Mouse (Mus musculus) left cerebral cortex, postnatal 36 days (tissue): ENCODE results near the gene Mrpl33. TPM values are rescaled to one million over a fixed set of nuclear protein-coding genes. Genes with fewer than 3 reads are reported as not detected.

Experiments used
- DNase-seq, 2 experiments: peaks; one replicate each; pipeline ENCODE4 v3.0.0; 2021 to 2022; ENCODE audit warnings: low spot score in 2 of 2, mixed read lengths in 1 of 2
- intact Hi-C: fragments of 180-260 bp; cut with DNase I; formaldehyde crosslinking; loops from one replicate; pipeline ENCODE4 v1.15.1; 2025
- microRNA-seq: library from miRNA; unstranded; fragments of <30 nt; microRNA quantifications from one replicate; pipeline ENCODE4 v1.2.0, GENCODE M21; 2022
- total RNA-seq, 2 experiments: library from RNA; stranded (reverse); gene quantifications; 2 replicates each; pipeline ENCODE4 v1.2.3; 2021

The Mrpl33 gene
- total RNA-seq, 2 experiments from 2014 or later = 82.6 to 94.8 TPM

DNA sequence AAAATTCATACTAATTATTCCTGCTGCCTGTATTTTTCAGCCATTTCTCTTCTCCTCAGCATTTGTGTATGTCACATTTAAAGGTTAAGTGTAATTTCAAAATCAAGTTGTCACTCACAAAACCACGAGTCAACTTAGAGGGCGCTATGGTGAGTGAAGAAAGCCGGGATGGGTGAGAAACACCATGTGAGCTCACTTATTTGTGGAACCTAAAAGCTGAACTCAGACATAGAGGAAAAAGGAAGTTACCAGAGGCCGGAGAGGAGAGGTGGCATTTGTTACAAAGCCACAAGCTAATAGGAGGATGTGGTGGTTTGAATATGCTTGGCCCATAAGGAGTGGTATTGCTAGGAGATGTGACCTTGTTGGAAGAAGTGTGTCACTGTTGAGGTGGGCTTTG is 83.4 kb downstream of the Mrpl33 start:
- DNase-seq = no peak
- intact Hi-C loops = no loop called here

DNA sequence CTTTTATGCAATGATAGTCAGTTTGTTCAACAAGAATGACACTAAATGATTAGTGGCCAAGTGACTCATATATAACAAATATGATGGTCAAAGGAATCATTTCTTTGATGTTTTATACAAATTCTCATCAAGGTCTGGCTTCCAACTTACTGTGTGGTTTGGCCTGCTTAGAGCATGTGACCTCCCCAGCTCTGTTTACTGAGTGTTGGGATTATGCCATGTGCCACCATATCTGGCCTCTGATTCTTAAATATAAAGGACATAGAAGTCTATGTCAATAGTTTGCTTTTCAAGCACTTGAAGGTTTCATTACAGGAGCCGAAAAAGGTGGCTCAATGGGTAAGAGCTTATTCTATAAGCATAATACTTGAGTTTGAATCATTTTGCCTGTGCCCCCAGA is 85.6 kb downstream of the Mrpl33 start:
- intact Hi-C loops = no loop called here
- no peak for DNase-seq

DNA sequence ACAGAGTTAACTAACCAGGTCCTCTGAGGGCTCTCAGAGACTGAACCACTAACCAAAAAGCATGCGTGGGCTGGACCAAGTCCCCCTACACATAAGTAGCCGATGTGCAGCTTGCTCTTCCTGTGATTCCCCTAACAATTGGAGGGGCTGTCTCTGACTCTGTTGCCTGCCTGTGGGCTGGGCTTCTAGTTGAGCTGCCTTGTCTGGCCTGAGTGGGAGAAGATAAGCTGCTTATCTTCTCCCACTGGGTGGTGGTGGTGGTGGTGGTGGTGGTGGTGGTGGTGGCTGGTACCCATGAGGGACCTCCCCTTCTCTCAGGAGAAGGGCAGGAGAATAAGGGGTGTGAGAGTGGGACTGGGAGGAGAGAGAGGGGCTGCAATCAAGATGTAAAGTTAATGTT is 89.3 kb downstream of the Mrpl33 start:
- DNase-seq = no peak
- intact Hi-C loops = no loop called here

DNA sequence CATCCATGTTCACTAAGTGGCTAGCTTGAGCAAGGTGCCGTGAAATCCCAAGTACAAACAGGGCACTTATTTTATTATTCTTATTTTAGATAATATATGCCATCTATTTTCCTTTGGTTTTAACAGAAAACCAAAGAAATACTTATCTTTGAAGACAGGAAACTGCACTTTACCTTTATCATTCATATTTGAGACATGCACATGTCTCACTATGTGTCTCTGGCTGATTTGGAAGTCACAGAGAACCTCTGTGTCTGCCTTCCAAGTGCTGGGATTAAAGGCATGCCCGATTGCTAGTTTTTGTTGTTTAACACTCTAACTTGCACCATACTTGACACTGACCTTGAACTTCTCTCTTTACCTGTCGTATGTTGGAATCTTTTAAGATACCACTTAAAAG is 91.2 kb downstream of the Mrpl33 start:
- DNase-seq = no peak
- intact Hi-C loops = no loop called here

DNA sequence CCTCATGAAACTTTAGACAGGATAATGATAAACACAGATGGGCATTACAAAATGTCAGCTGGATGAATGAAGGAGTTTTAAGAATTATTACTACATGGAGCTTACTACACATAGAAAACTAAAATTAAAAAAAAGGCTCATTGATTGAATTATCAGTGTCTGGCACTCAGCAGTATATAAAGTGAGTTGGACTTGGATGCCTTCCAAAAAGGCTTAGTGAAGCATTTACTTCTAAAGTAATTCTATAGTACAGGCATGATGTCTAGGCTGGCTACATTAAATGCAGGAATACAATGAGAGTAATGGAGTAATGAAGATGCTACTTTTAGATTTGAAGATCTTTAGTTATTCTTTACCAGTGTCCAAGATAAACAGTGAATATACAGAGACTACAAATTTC is 96.5 kb downstream of the Mrpl33 start:
- intact Hi-C loops = no loop called here
- DNase-seq = no peak

DNA sequence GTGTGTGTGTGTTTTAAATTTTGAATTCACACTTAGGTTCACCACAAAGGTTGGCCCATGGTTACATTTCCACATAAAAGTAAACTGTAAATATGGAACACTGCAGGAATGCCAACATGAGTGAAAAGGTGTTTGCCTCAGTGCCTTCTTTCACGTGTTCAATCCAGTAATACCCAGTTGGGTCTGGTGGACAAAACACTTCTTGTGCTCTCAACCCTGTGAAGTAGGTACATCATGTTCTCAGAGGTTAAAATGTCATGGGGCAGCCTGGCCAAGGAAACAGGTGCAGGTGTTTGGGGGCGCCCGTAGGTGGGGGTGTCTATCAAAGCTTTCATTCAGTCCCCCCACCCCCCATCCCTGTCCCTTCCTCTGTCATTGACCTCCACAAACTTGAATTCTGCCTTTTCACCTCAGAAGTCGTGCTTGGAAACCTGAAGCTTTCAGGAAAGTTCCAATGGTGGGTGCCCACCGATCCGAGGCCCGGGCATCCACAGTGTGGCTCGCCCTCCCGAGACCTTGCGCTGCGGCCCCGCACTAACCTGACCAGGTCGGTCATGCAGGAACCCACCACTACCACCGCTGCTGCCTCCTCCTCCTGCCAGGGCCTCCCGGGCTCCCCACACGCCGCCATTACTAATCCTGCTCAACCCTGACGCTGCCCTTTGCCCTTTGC is 100.4 kb downstream of the Mrpl33 start, which contains the start of gene Rbks:
Gene Rbks (minus strand): TSS at position 657 of the 673 bp plus-strand sequence.
- intact Hi-C loops = loop anchor here (5.0 kb wide), 2 partner anchors 125 to 285 kb away; no protein-coding TSS in a partner anchor
- no peak for DNase-seq

DNA sequence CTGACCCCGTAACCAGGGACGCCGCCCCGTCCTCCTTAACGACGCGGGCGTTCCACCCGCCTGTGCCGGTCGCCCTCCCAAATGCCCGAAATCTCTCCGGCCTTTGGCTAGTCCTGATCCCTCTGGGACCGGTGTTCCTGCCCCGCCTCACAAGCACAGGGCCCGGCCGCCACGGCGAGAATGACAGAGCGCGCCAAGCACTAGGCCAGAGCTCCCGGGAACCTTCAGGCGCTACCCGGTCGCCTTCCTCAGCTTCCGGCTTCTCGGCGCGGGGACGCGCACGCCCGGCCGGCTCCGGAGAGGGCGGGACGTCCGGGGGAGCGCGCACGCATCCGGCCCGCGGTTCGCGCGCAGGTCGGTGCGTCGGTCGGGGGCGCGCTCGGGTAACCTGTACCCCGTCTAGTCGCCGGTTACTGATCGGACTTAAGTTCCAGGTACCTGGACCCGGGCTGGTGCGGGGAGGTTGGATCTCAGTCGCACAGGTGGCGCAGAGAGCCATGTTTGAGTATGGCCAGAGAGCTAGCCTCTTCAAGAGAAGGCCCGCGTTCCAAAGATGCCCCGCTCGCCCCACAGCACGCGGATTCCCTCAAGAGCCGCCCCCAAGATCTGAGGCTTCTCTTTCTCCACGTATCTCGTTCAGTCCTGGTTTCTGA is 101.0 kb downstream of the Mrpl33 start, which contains the start of gene Babam2:
Gene Babam2 (plus strand): TSS at position 41 of the 653 bp plus-strand sequence.
- DNase-seq = peak; percentile 91 to 94
- intact Hi-C loops = loop anchor here (2.0 to 5.0 kb wide), 3 partner anchors 125 to 437 kb away; partner anchors contain the start of gene Fosl2

DNA sequence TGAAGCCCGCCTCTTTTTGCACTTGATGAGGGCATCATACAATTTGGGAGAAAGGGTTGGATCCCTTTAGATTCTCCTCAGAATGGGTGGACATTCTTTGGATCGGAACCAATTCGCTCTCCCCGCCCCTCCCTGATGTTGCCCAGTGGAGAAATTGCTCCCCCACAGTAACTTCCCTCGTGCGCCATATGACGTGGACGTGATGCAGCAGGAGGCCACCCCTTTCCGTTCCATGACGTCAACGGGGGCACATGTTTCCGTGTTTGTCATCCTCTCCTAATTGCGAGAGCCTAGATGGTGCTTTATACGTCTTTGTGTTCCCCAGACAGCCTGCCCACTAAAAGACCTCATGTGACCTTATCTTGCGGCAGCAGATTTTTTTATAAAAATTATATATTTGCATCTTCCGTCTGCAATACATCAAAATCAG is 101.6 kb downstream of the Mrpl33 start:
- intact Hi-C loops = loop anchor here (2.0 to 5.0 kb wide), 3 partner anchors 126 to 436 kb away; partner anchors contain the start of gene Fosl2
- peak; percentile 82 to 83 for DNase-seq

DNA sequence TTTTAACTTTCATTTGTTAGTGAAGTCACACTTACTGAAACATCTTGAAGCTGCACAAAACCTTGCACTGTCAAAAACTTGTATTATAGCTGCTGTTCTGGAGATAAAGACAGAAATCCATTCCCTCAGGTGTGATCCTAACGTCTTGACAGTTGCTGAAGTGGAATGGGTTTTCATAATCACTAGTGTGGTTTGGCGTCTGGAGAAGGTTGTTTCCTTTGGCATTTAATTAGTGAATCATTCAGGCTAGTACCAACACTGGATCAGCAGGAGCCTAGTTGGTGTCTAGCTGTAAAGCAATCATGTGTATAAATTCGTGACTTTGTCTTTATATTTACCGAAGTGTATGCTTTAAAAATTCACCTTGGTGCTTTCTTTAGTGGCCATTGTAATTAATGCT is 102.2 kb downstream of the Mrpl33 start:
- no peak for DNase-seq
- intact Hi-C loops = loop anchor here (2.0 to 5.0 kb wide), 3 partner anchors 127 to 436 kb away; partner anchors contain the start of gene Fosl2

DNA sequence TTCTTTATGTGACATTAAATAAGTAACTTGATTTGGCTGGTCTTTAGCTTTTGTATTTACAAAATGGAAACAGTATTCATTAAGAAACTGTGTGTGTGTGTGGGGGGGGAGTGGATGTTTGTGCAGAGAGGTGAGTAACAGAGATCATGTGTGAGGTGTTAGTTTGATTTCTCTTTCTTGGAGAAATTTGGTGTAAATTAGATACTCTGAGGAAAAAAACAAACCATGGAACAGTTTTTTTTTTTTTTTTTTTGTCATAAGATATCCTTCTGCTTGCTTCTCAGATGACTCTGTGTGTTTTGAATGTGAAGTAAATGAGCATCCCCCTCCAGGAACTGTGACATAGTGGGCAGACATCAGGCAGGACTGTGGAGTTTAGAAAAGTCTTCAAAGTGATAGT is 102.7 kb downstream of the Mrpl33 start:
- DNase-seq = no peak
- intact Hi-C loops = loop anchor here (2.0 to 5.0 kb wide), 3 partner anchors 127 to 435 kb away; partner anchors contain the start of gene Fosl2

DNA sequence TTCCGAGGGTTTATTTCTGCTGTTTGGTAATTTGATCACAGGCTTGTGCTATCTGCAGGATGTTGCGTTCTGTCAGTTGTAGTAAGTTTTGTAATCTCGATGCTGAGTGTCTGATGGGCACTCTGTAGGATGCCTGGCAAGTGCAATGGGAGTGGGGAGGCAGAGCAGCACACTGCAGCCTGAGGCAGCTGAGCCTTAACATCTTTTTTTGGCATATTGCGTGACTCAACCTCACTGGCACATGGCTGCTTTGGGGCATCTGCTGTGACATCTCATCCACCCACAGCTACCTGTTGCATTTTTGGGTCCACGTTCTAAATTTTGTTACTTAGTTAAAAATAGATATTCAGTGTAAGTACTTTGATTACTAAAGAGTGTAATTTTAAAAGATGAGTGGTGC is 108.2 kb downstream of the Mrpl33 start:
- intact Hi-C loops = no loop called here

DNA sequence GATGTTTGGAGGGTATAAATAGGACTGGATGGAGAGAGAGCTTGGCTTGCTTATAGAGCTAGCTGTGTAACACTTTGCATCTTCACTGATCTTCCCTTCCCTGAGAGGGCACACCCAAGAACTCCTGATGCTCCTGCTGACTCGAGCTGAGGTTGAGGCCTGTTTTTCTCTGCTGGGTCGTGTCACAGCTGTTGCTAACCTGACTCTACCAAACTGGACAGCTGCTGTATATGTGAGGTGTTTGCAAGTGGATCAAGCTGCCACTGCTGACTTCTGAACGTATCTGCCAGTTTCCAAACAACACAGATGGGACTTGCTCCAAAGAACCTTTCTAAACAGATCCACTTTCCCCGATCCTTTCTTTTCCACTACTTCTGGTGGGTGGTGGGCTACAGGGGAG is 110.1 kb downstream of the Mrpl33 start:
- DNase-seq = no peak
- intact Hi-C loops = no loop called here

More for the DNA sequence above, 108.2 kb downstream of the Mrpl33 start:
- DNase-seq = peak; percentile 57 to 74

DNA sequence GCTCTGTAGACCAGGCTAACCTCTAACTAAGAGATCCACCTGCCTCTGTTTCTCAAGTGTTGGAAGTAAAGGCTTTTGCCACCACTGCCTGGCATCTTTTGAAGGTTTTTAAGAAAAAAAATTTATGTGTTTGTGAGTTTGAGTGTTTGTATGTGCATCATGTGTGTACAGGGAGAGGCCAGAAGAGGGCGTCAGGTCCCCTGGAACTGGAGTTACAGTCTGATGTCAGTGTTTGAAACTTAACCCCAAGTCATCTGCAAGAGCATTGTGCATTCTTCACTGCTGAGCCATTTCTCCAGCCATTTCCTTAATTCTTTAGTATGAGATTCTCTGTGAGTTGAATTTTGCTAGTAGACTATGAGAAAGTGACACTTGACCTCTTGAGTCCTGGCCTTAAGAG is 112.7 kb downstream of the Mrpl33 start:
- DNase-seq = no peak
- intact Hi-C loops = no loop called here

DNA sequence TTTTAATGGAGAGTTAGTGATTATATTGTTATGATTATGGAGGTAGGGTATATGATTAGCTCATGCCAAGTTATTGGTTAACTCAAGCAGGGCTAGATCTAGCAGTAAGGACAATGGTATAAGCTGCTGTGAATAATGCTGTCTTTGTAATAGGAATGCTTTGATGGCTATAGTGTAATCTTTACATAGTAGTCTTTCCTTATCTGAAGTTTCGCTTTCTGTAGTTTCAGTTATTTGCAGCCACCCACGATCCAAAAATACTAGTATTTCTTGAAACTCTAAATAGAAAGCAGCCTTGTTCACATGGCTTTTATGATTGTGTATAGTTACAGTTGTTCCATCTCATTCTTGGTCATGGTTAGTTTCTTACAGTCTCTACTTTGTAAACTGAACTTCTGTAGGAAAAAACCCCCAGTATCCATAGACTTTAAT is 116.6 kb downstream of the Mrpl33 start:
- intact Hi-C loops = no loop called here
- no peak for DNase-seq

DNA sequence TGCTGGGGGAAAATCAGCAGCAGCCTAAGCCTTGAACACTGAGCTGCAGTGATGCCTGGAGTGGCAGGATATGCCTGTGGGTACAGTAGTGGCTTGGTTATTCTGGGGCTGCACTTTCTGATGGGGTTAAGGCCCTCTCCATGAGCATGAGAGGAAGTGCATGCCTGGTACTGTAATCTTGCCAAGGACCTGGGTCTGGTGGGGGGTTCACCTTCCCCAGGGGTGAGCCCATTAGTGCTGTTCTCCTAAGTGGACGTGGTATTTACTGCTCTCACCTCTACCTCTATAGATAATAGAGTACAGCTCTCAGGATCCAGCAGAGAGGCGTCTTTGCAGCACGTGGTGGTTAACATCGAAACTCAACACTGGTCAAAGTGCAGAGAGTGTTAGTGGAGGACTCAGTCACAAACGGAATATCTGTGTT is 117.1 kb downstream of the Mrpl33 start:
- intact Hi-C loops = no loop called here
- DNase-seq = no peak

Small RNA genes within 50 kb of the gene (microRNA-seq; reads per million reads assigned to microRNA genes)
- not detected for gene Mir3473e

Other genes starting within 250 kb of the Mrpl33 start
- gene Zfp512, start 144.5 kb upstream of the Mrpl33 start, total RNA-seq = 10 to 100 TPM; 45.2 to 49.6 TPM
- gene 4930548H24Rik, start 111.2 kb upstream of the Mrpl33 start, total RNA-seq = under 1 TPM in 1 of 2 experiments, not detected in 1; 0.20 TPM
- 10 to 100 TPM; 24.9 to 27.5 TPM for gene Gpn1, start 102.2 kb upstream of the Mrpl33 start, total RNA-seq
- 10 to 100 TPM; 47.6 to 55.1 TPM for gene Slc4a1ap, start 69.9 kb upstream of the Mrpl33 start, total RNA-seq
- gene Supt7l, start 69.1 kb upstream of the Mrpl33 start, total RNA-seq = 10 to 100 TPM; 17.7 to 17.9 TPM
- gene Rbks, start 100.7 kb downstream of the Mrpl33 start, total RNA-seq = 1 to 10 TPM; 3.0 to 3.4 TPM
- gene Babam2, start 100.7 kb downstream of the Mrpl33 start, total RNA-seq = 10 to 100 TPM; 37.5 to 48.5 TPM